Mouse (Mus musculus): ENCODE data around the gene Yeats2. TPM values are rescaled to one million over a fixed set of nuclear protein-coding genes. Genes with fewer than 3 reads are reported as not detected.

The Yeats2 gene
- polyA plus RNA-seq, 2 experiments = 31.3 to 75.3 TPM

DNA sequence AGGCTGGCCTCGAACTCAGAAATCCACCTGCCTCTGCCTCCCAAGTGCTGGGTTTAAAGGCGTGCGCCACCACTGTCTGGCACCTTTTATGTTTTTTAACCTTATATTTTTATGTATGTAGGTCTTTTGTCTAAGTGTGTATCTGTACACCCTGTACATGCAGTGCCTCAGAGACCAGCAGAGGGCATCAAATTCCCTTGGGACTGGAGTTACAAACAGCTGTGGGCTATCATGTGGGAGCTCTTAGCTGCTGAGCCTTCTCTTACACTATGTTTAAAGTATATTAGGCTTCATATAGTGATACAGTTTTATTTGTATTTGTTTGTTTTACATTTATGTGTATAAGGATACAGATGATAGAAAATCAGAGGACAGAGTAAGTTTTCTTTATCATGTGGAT is 54.7 kb downstream of the Yeats2 start:
- no peak overlapping the region for H3K4me3 ChIP-seq (replicated peaks; ENCODE audit: low read length)
- ATAC-seq (ENCODE audit: low FRiP score, low read depth) (no peak), DNase-seq (ENCODE audit: low spot score) (peak; percentile 30)
- no peak for TF ChIP-seq POLR2A (IDR thresholded peaks at IDR 0.05; ENCODE audit: borderline replicate concordance, extremely low read depth, insufficient read depth, insufficient read length)
- H3K9me3 ChIP-seq (ENCODE audit: control insufficient read depth, low read length) = no peaks in the 10 kb centered on the region
- H3K4me2 ChIP-seq (replicated peaks; ENCODE audit: low read depth, low read length, severe bottlenecking) = no peak overlapping the region
- peaks cover 88% of the 10 kb centered on the region for H3K36me3 ChIP-seq (ENCODE audit: control insufficient read depth, insufficient read depth, low read length)
- H3K9ac ChIP-seq (ENCODE audit: low read depth, low read length, severe bottlenecking) = no peak overlapping the region
- no peak overlapping the region for H3K27ac ChIP-seq (replicated peaks; ENCODE audit: low read depth, low read length)
- no peaks in the 10 kb centered on the region for H3K27me3 ChIP-seq (ENCODE audit: control insufficient read depth, insufficient read depth, low read length)
- no peaks in the 10 kb centered on the region for H3K4me1 ChIP-seq (ENCODE audit: control insufficient read depth, insufficient read depth, low read length)
- 96% methylated on average over 3 of the region's 3 CpGs for WGBS

DNA sequence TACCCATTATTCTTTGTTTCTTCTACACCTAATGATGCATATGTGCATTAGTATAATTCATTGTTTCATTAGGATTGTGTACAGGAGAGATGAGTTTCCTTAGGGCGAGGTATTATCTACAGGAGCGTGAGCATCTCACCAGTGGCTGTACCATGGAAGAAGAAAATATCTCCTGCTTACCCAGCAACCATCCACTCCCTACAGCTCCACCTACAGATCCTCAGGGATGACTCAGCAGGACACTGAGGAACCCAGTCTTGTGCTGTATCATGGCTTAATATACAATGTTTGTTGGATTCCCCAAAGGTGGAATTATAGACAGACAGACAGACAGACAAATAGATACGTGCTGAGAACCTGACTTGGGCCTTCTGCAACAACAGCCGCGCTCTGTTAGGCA is 56.1 kb downstream of the Yeats2 start:
- no peak for TF ChIP-seq POLR2A (IDR thresholded peaks at IDR 0.05; ENCODE audit: borderline replicate concordance, extremely low read depth, insufficient read depth, insufficient read length)
- 97% methylated on average over 5 of the region's 5 CpGs for WGBS
- no peak for ATAC-seq (ENCODE audit: low FRiP score, low read depth)
- no peaks in the 10 kb centered on the region for H3K27me3 ChIP-seq (ENCODE audit: control insufficient read depth, insufficient read depth, low read length)
- H3K9ac ChIP-seq (ENCODE audit: low read depth, low read length, severe bottlenecking) = no peak overlapping the region
- no peak overlapping the region for H3K27ac ChIP-seq (replicated peaks; ENCODE audit: low read depth, low read length)
- no peak for DNase-seq (ENCODE audit: low spot score)
- no peak overlapping the region for H3K4me3 ChIP-seq (replicated peaks; ENCODE audit: low read length)
- no peaks in the 10 kb centered on the region for H3K9me3 ChIP-seq (ENCODE audit: control insufficient read depth, low read length)
- no peaks in the 10 kb centered on the region for H3K4me1 ChIP-seq (ENCODE audit: control insufficient read depth, insufficient read depth, low read length)
- H3K36me3 ChIP-seq (ENCODE audit: control insufficient read depth, insufficient read depth, low read length) = peaks cover 85% of the 10 kb centered on the region
- no peak overlapping the region for H3K4me2 ChIP-seq (replicated peaks; ENCODE audit: low read depth, low read length, severe bottlenecking)

DNA sequence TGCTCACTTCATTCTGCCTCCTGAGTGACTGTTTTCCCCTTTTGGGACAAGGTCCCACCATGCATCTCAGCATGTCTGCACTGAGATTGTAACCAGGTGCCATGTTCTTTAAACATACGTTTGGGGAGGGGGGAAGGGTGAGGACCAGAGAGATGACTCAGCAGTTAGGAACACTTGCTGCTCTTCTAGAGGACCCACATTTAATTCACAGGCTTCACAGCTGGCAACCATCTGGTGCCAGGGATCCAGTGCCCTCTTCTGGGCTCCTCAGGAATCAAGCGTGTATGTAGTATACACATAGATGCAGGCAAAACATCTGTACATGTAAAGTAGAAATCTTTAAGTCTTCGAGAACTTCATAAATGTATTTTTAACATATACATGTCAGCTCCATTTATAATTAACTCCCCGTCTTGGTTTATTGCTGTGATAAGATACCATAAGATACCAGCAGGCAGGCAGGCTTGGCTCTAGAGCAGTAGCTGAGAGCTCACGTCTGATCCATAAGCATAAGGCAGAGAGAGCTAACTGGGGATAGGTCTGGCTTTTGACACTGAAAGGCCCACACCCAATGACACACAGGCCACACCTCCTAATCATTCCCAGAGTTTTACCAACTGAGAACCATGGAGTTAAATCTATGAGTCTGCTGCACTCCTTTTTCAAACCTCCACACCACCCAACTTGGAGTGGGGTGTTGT is 58.8 kb downstream of the Yeats2 start:
- Histone ChIP-seq H3K4me3 (replicated peaks; ENCODE audit: low read length) (no peak overlapping the region), H3K4me1 (ENCODE audit: control insufficient read depth, insufficient read depth, low read length) (no peaks in the 10 kb centered on the region), H3K4me2 (replicated peaks; ENCODE audit: low read depth, low read length, severe bottlenecking) (no peak overlapping the region), H3K9ac (ENCODE audit: low read depth, low read length, severe bottlenecking) (no peak overlapping the region), H3K9me3 (ENCODE audit: control insufficient read depth, low read length) (no peaks in the 10 kb centered on the region), H3K27ac (replicated peaks; ENCODE audit: low read depth, low read length) (no peak overlapping the region), H3K36me3 (ENCODE audit: control insufficient read depth, insufficient read depth, low read length) (peaks cover 79% of the 10 kb centered on the region), H3K27me3 (ENCODE audit: control insufficient read depth, insufficient read depth, low read length) (no peaks in the 10 kb centered on the region)
- 76% methylated on average over 5 of the region's 5 CpGs for WGBS
- ATAC-seq (ENCODE audit: low FRiP score, low read depth) (no peak), DNase-seq (ENCODE audit: low spot score) (no peak)
- no peak for TF ChIP-seq POLR2A (IDR thresholded peaks at IDR 0.05; ENCODE audit: borderline replicate concordance, extremely low read depth, insufficient read depth, insufficient read length)

DNA sequence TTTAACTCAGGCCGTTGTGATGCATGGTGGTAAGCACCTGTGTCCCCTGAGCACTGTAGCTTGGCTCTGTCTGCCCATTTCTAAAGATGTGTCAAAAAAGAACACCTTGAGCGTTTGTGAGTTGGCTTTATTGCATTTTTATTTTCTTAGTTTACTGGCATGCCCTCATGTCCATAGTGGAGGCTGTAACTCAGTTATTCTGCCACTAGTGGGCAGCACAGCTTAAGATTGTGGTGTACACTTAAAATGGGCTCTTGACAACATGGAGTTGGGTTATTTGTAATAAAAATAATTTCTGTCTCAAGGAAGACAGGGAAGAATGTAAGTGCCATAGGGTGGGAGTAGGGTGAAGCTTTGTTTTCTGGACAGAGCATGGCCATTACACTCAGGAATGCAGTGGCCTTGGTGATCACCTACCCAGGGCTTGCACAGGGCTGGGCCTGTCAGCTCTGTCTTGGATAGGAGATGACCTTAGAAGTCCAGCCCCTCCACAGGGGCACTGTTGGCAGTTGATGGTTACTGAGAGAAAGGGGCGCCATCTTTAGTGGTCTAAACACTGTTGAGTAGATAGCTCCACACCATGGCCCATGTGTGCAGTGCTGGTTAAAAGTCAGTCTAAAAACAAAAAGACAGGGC is 72.8 kb downstream of the Yeats2 start:
- WGBS = 79% methylated on average over 3 of the region's 3 CpGs
- Histone ChIP-seq H3K4me1 (ENCODE audit: control insufficient read depth, insufficient read depth, low read length) (no peaks in the 10 kb centered on the region), H3K27me3 (ENCODE audit: control insufficient read depth, insufficient read depth, low read length) (no peaks in the 10 kb centered on the region), H3K9me3 (ENCODE audit: control insufficient read depth, low read length) (no peaks in the 10 kb centered on the region), H3K4me3 (replicated peaks; ENCODE audit: low read length) (no peak overlapping the region), H3K36me3 (ENCODE audit: control insufficient read depth, insufficient read depth, low read length) (peaks cover 93% of the 10 kb centered on the region), H3K9ac (ENCODE audit: low read depth, low read length, severe bottlenecking) (no peak overlapping the region), H3K4me2 (replicated peaks; ENCODE audit: low read depth, low read length, severe bottlenecking) (no peak overlapping the region), H3K27ac (replicated peaks; ENCODE audit: low read depth, low read length) (no peak overlapping the region)
- DNase-seq (ENCODE audit: low spot score) = peak; percentile 62
- peak; percentile 41; the same call in 1 of the 2 replicates for ATAC-seq (ENCODE audit: low FRiP score, low read depth)
- no peak for TF ChIP-seq POLR2A (IDR thresholded peaks at IDR 0.05; ENCODE audit: borderline replicate concordance, extremely low read depth, insufficient read depth, insufficient read length)

DNA sequence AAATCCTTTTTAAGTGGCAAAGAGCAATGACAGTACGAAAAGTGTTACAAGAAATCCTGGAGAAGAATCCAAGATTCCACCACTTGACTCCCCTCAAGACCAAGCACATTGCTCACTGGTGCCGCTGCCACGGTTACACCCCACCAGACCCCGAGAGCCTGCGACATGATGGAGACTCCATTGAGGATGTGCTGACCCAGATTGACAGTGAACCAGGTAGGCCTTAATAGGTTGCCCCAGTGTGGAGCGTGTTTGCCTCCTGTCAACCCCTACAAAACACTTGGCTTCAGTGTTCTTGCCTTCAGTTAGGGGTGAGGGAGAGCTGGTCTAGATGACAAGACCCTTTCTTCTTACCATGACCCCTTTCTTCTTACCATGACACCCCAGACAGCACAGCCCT is 81.9 kb downstream of the Yeats2 start:
- Histone ChIP-seq H3K27ac (replicated peaks; ENCODE audit: low read depth, low read length) (no peak overlapping the region), H3K4me3 (replicated peaks; ENCODE audit: low read length) (no peak overlapping the region), H3K4me1 (ENCODE audit: control insufficient read depth, insufficient read depth, low read length) (no peaks in the 10 kb centered on the region), H3K9me3 (ENCODE audit: control insufficient read depth, low read length) (no peaks in the 10 kb centered on the region), H3K27me3 (ENCODE audit: control insufficient read depth, insufficient read depth, low read length) (no peaks in the 10 kb centered on the region), H3K9ac (ENCODE audit: low read depth, low read length, severe bottlenecking) (no peak overlapping the region), H3K4me2 (replicated peaks; ENCODE audit: low read depth, low read length, severe bottlenecking) (no peak overlapping the region), H3K36me3 (ENCODE audit: control insufficient read depth, insufficient read depth, low read length) (peaks cover 76% of the 10 kb centered on the region)
- ATAC-seq (ENCODE audit: low FRiP score, low read depth) = no peak
- TF ChIP-seq POLR2A (IDR thresholded peaks at IDR 0.05; ENCODE audit: borderline replicate concordance, extremely low read depth, insufficient read depth, insufficient read length) = no peak
- no peak for DNase-seq (ENCODE audit: low spot score)
- WGBS = 99% methylated on average over 6 of the region's 6 CpGs
